Mouse (Mus musculus) spleen, postnatal 10 days (tissue): Measurements from ENCODE around the gene Ecm1.
"Not testable (repeated sequence)": the region's sequence is repeated elsewhere in the genome, so short reads cannot be mapped to it uniquely, and the experiment has no call there.

Experiments
- DNase-seq, 2 experiments: peaks; one replicate each; pipeline ENCODE4 v3.0.0; 2021 to 2022; ENCODE audit warnings: low spot score in 2 of 2

Ecm1 gene

GRCm38 (mm10) chr3:95726696-95727358 is 12.5 kb downstream of the Ecm1 start:
- DNase-seq = no peak

GRCm38 (mm10) chr3:95725863-95726262 is 13.5 kb downstream of the Ecm1 start:
- DNase-seq = no peak

GRCm38 (mm10) chr3:95722386-95722785 is 17.0 kb downstream of the Ecm1 start:
- DNase-seq = no peak

GRCm38 (mm10) chr3:95718153-95718552 is 21.2 kb downstream of the Ecm1 start:
- DNase-seq = no peak

GRCm38 (mm10) chr3:95716075-95716474 is 23.3 kb downstream of the Ecm1 start:
- no peak for DNase-seq

GRCm38 (mm10) chr3:95709967-95710366 is 29.4 kb downstream of the Ecm1 start:
- no peak for DNase-seq

- DNase-seq = no peak
These were observed 30.3 kb downstream of the Ecm1 start for GRCm38 (mm10) chr3:95709044-95709443.

- DNase-seq = no peak
These were observed 31.9 kb downstream of the Ecm1 start for GRCm38 (mm10) chr3:95707497-95707896.

GRCm38 (mm10) chr3:95706273-95706672 is 33.1 kb downstream of the Ecm1 start:
- no peak for DNase-seq

- no peak for DNase-seq
These were observed 34.8 kb downstream of the Ecm1 start for GRCm38 (mm10) chr3:95704612-95705011.

GRCm38 (mm10) chr3:95703276-95703675 is 36.1 kb downstream of the Ecm1 start:
- no peak for DNase-seq

GRCm38 (mm10) chr3:95701877-95702540 is 37.4 kb downstream of the Ecm1 start:
- no peak for DNase-seq

- DNase-seq = no peak
These were observed 38.3 kb downstream of the Ecm1 start for GRCm38 (mm10) chr3:95701085-95701484.

- DNase-seq = no peak
These were observed 39.1 kb downstream of the Ecm1 start for GRCm38 (mm10) chr3:95700233-95700681.

- no peak for DNase-seq
These were observed 41.1 kb downstream of the Ecm1 start for GRCm38 (mm10) chr3:95698286-95698685.

- no peak for DNase-seq
These were observed 43.0 kb downstream of the Ecm1 start for GRCm38 (mm10) chr3:95696360-95696759.

- DNase-seq = no peak
These were observed 43.6 kb downstream of the Ecm1 start for GRCm38 (mm10) chr3:95695796-95696195.

GRCm38 (mm10) chr3:95694808-95695703 is 44.3 kb downstream of the Ecm1 start:
- no peak for DNase-seq

GRCm38 (mm10) chr3:95693821-95694807 is 45.3 kb downstream of the Ecm1 start:
- peak in 1 of 2 experiments; percentile 14 for DNase-seq

GRCm38 (mm10) chr3:95692677-95693076 is 46.7 kb downstream of the Ecm1 start:
- DNase-seq = peak in 1 of 2 experiments; percentile 11

GRCm38 (mm10) chr3:95690552-95690951 is 48.8 kb downstream of the Ecm1 start:
- not testable (repeated sequence) for DNase-seq
